Mouse (Mus musculus) CD4-positive helper T cell, adult 2 months (primary cell): ENCODE data around the gene Higd1c.
A peak's percentile ranks its signal among the peaks of the same experiment; 100 is the strongest.
"Not testable (repeated sequence)": the region's sequence is repeated elsewhere in the genome, so short reads cannot be mapped to it uniquely, and the experiment has no call there.

Source experiments
- DNase-seq: peaks from one replicate; pipeline ENCODE4 v3.0.0-alpha.2; 2012; ENCODE audit warnings: low read depth, missing footprints, low spot score

Gene Higd1c

DNA sequence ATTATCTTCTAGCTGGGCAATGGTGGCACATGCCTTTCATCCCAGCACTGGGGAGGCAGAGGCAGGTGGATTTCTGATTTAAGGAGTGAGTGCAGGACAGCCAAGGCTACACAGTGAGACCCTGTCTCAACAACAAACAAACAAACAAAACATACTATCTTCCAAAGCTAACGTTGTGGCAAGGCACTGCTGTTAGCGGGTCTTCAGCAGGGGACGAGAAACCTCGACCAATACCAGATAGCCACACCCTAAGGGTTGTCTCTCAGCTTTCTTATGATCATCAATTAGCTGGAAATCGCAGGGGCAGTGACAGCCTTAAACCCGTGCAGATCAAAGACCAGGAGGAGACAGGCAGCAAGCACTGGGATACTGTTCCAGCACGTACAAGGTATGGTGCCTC, at the start of gene Higd1c:
Gene Higd1c (plus strand): TSS at position 301 of the 400 bp plus-strand sequence.
- DNase-seq = no peak

DNA sequence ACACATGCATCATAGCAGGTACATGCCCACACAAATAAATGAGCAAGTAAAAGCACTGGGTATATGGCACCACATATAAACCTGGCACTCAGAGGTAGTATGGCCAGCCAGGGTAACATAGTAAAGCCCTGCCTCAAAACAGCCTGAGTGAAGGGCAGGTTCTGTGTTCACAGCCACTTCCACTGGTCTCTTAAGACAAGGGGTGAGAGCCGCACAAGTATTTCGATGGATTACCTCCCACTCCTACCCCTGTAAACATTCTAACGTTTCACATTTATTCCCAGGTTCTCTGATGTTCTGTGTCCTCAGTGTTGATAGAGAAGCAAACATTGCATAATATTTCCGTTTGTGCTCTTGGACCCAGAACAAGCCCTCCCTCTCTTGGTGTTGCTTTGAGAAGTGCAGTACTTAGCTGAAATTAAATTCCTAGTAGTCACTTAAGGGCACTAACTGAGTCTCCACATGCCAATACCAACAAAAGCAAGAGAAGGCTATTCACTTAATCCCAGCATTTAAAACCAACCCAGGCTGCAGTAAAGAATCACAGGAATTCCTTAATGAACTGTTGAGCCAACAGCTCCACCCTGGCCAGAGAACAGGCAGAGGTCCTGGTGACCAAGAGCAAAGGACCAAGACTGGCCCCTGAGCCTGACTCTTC, 46.2 kb upstream of the Higd1c start:
- DNase-seq = not testable (repeated sequence)

DNA sequence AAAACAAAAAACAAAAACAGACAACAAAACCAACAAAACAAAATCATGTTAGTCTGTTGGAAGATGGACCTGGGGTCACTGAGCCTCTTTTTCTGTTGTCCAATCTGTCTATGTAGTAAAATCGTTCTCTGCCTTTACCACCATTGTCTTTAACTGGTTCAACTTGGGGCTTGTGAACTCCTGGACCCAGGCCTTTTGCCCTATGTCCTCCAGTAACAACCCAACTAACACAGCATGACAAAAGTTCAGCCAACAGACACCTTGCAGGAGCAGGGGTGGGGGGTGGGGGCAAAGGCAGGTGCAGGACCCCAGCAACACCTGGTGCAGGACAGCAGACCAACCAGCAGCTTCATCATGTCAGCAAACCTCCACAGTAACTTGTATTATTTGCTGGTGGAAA, 44.5 kb upstream of the Higd1c start:
- DNase-seq = no peak

DNA sequence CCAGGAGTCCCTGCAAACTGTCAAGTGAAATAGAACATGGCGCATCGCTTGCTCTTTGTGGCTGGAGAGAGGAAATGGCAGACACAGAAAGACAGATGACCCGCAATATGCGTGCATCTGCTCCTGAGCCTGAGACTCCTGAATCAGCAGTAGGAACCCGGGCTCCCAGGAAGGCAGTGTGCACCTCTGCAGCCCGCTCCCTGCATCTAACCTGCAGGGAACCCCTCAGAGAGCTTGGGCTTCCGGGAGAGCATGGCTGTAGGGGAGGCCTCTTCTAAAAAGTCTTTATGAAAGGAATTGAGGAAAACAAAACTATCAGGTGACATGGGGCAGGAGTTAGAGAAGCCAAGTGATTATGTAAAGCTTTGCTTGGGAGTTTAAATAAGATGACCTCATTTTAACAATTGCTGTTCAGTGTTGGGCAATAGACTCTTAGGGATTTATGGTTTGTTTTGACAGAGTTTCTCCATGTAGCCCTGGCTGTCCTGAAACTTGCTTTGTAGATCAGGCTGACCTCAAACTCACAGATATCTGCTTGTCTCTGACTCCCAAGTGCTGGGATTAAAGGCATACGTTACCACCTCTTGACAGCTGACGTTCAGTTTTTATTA, 43.9 kb upstream of the Higd1c start:
- DNase-seq = no peak

DNA sequence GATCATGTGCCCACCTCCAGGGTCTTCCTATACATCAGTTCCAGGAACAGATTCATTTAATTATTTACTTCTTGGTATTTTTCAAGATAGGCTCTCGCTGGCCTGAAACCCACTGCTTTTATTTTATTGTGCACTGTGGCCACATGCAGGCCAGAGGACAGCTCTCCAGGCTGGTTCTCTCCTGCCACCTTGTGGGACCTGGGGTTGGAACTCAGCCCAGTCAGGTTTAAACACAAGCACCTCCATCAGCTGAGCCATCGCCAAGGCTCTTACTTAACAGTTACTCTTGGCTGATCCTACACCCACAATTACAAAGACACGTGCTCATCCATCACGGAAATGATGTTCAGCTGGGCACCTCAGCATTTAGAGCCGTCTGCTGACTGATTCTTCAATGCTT, 43.2 kb upstream of the Higd1c start:
- DNase-seq = no peak

DNA sequence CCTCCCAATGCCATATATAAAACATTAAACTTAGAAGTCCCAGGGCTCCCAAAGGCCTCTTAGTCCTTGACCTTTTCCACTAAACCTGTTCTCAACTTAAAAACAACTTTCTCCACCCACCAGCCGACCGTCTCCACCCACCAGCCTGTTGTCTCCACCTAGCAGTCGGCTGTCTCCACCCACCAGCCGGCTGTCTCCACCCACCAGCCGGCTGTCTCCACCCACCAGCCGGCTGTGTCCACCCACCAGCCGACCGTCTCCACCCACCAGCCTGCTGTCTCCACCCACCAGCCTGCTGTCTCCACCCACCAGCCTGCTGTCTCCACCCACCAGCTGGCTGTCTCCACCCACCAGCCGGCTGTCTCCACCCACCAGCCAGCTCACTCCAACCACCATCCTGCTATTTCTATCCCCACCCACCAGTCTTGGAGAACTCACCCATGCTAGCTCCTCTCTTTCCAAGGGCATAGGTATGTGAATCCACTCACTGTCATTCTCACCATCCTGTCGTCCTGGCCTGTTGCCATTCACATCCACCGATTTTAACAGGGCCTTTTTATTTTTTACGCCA, 40.2 kb upstream of the Higd1c start:
- DNase-seq = no peak

DNA sequence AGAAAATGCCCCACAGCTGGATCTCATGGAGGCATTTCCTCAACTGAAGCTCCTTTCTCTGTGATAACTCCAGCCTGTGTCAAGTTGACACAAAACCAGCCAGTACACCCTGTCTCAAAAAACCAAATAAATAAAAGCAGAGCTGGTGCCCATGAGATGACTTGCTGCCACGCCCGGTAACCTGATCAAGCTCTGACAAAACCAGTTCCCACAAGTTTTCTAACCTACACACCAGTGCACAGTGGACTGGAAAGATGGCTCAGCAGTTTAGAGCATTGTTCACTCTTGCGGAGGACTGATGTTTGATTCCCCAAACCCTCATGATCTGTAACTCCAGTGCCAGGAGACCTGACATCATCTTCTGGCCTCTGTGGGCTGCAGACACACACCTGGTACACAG, 39.1 kb upstream of the Higd1c start:
- no peak for DNase-seq

DNA sequence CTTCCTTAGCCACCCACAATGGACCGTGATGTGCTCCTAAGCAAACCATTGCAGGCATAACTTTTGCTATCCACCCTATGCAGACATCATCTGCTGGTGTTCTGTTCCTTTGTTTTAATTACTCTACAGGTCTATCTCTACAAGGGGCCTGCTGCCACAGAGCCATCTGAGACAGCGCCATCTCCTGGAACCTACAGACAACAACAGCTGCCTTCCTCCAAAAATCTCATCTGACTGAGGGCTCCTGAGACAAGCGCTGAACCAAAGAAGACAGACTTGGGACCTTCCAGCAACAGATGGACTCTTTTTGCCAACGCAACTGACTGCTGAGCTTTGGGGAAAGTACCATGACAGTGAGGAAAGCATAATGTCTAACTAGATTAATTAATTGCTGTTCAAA, 36.3 kb upstream of the Higd1c start:
- DNase-seq = not testable (repeated sequence)

DNA sequence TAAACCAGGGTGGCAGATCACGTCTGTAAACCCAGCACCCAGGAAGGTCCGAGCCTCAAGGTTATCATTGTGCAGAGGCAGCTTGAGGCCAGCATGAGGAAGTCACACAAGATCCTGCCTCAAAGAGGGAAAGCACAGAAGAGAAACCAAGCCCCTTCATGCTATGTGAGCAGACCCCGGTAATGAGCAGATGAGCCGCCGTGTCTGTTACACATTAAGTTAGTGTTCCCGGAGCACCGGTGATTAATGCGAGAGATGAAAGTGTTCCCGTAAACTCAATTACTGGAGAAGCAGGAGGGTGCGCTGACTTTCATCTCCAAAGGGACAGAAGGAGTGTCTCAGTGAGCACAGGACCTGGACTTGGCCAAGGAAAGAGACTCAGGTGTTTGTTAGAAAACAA, 35.0 kb upstream of the Higd1c start:
- not testable (repeated sequence) for DNase-seq

DNA sequence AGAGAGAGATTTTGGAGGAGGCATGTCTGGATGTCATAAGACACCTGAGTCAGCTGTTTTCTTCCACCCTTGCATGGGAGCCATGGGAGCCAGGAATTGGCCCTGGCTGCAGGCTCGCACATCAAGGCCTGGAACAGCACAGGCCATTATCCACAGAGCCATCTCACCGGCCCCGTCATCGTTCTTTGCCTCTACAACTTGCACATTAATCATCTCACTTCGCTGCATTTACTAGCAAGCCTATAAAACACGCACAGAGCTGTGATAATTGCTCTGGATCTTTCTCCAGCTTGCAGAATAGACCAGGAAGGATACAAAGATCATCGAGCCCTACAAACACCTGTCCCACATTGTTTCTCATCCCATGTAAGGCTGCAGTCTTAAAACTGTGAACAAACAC, 33.6 kb upstream of the Higd1c start:
- DNase-seq = no peak

DNA sequence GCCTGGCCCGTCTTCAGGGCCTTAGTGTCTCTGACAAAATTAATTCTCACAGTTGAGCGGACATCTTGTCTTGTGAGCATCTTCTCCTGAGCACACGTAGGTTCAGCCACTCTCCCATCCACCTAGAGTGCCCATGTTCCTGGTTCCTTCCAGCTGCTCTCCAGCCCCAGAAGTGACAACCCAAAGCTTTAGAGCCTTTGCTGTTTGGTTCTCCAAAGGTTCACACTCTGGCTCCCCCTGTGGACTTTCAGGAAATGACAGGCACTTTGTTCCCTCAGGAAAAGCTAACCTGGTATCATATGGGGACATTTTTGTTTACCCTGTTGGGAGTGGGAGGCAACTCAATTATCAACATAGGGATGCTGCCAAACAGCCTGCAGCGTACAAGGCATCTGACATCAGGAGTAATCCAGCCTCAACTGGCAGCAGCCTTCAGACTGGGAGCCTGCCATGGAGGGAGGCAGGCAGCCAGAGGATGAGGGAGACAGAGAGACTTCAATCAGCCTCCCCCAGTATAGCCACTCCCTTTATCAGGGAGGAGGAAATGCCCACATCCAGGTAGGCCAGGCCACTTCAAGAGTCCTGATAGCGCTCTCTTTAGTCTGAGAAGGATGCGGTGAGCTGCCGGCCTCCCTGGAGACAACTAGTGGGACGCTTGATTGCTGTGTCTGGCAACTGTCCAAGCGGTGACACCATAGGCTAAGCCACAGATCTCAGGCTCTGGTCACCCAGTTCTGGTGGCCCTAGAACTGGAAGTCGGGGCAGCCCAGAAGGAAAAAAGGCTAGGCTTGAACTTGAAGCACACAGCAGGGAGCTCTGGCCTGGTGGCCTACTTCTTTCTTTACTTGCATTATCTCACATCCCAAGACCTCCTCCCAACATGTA, 32.0 kb upstream of the Higd1c start:
- DNase-seq = not testable (repeated sequence)

DNA sequence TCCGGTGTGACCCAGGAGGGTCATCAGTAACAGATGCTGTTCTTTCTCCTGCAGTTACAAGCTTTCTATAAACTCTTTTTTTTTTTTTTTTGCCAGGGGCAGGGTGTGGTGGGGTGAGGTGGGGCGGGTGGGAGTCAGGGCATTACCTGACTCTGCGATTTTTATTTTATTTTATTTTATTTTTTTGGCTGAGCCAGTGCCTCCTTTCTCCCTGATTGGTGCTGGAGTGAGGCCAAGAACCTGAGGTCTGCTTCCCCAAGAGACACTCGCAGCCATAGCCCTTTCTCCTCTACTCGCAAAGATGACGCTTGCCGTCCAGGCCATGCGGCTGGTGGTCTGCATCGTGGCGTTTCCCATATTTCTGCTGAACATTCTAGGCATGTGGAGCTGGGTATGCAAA, 29.7 kb upstream of the Higd1c start, which contains the start of gene Mettl7a3:
Gene Mettl7a3 (plus strand): TSS at position 301 of the 400 bp plus-strand sequence.
- DNase-seq = no peak

DNA sequence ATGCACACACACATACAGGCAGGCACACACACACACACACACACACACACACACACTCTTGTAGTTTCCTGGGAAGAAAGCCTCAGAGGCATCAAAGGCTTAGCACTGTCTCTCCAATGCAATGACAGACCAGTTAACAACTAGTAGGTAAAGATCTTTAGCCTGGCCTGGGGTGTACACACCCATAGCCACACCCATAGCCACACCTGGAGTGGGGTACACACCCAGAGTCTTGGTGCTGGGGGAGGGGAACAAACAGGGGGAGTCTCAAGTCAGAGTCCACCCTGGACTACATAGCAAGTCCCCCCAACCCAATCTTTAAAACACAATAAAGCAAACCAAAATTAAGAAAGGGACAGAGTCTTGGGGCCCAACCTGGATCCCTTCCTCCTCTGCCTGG, 27.0 kb upstream of the Higd1c start:
- DNase-seq = not testable (repeated sequence)

DNA sequence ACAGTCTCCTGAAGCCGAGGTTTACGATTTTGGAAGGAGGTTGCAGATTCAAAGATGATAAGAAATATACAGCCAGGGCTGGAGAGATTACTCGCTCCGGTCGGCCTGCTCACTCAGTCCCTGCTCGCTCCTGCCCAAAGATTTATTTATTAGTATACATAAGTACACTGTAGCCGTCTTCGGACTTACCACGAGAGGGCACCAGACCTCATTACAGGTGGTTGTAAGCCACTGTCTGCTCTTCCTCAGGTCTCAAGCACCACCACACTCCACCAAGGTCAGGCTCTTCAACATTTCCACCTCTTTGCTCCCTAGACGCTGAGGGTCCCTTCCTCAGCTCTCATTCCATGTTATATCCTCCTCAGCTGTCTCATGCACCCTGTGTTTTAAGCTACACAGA, 26.5 kb upstream of the Higd1c start:
- DNase-seq = peak; percentile 64

DNA sequence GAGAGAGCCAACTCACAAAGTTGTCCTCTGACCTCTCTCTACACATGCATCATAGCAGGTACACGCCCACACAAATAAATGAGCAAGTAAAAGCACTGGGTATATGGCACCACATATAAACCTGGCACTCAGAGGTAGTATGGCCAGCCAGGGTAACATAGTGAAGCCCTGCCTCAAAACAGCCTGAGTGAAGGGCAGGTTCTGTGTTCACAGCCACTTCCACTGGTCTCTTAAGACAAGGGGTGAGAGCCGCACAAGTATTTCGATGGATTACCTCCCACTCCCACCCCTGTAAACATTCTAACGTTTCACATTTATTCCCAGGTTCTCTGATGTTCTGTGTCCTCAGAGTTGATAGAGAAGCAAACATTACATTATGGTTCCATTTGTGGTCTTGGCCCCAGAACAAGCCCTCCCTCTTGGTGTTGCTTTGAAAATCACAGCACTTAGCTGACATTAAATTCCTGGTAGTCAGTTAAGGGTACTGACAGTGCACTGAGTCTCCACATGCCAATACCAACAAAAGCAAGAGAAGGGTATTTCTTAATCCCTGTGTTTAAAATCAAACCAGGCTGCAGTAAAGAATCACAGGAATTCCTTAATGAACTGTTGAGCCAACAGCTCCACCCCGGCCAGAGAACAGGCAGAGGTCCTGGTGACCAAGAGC, 22.9 kb upstream of the Higd1c start:
- not testable (repeated sequence) for DNase-seq

DNA sequence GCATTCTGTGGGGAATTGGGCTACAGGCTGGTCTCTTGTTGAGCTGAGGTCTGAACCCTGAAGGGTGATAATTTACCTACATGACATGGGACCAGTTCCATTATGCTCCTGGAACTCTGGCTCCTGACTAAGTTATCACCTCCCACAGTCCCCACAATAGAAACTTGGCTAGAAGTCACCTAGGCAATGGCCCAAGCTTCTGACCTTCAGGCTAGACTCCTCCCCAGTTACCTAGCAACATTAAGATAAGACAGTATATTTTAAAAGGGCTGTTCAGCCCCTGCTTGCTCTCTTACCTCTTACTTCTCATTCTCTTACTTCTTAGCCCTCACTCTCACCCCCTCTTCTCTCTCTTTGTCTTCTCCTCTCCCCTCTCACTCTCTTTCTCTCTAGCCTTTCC, 18.9 kb upstream of the Higd1c start:
- DNase-seq = no peak

DNA sequence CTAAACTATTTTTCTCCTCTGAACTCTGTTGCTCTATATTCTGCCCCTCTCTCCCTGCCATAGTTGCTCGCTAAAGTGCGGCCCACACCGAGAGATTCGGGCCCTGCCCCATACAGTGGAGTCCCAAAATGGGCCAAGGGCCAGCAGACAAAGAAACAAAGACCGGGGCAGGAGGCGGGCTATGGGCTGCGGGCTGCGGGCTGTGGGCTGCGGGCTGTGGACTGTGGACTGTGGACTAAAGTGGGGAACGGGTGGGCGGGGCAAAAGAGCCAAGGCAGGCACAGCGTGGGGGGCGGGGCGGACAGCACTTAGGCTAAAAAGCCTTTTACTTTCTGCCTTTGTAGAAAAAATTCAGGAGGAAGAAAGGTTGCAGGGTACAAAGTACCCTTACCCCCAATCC, 17.6 kb upstream of the Higd1c start:
- no peak for DNase-seq

DNA sequence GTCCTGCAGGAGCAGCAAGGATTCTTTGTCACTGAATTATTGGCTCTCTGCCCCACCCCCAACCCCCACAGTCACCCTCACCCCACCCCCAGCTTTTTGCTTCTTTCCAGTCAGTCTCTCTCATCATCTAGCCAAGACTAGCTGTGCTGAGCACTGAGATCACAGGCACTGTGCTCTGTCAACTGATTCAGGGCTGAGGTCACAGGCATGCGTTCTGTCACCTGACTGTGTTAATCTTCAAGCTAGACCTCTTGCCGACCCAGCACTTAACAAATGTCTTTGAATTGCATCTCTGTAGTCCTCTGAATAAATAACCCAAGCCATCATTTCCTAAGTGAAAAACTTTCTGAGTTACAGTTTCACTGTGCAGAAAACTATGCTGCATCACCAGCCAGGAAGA, 14.8 kb upstream of the Higd1c start:
- no peak for DNase-seq

DNA sequence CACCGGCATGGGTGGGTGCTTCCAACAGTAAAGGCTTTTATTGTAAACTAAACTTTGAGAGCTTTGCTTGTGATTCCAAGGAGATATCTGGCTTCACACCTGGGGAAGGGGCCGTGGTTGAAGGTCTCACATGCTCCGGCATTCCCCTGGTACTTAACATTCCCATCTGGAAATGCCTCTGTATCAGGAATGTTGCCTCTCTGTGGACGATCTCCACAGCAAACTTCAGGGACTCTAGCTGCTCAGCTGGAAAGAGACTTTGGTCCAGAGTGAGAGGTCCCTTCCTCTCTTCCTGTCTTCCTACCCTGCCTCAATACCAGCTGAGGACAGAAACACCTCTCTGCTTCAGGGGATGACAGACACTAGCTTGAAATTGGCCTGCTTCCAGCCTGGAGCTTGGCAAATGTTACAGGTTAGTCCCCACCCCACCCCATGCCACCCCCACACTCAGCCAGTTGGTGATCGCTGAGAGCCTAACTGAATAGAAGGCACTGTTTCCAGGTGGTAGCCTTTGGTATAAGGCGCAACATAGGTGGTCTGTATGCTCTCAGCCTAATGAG, 12.8 kb upstream of the Higd1c start:
- no peak for DNase-seq

DNA sequence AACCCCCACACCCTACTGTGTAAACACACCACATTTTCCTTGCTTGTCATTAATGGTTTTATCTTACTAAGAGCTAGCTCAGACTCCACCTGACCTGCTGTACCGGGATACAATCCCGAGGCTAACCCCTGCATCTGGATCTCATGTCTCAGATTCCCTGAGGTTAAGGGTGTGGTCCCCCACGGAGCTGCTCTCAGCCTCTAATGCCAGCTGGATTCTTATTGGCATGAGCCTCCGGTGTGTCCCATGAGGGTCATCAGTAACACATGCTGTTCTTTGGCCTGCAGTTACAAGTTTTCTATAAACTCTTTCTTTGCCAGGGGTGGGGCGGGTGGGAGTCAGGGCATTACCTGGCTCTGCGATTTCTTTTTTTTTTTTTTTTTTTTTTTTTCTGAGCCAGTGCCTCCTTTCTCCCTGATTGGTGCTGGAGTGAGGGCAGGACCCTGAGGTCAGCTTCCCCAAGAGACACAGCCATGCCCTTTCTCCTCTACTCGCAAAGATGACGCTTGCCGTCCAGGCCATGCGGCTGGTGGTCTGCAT, 11.6 kb upstream of the Higd1c start, which contains the start of the genes Methig1 and Mettl7a2:
Gene Methig1 (plus strand): TSS at position 439 of the 540 bp plus-strand sequence.
Gene Mettl7a2 (plus strand): TSS at position 490 of the 540 bp plus-strand sequence.
- DNase-seq = no peak

DNA sequence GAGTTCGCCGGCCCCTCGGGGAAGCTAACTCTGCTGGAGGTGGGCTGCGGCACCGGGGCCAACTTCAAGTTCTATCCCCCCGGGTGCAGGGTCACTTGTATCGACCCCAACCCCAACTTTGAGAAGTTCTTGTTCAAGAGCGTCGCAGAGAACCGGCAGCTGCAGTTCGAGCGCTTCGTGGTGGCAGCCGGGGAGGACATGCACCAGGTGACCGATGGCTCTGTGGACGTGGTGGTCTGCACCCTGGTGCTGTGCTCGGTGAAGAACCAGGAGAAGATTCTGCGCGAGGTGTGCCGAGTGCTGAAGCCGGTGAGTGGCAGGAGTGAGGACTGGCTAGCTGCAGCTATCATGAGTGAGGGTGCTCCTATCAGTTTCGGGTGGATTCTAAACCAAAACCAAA, 10.9 kb upstream of the Higd1c start:
- DNase-seq = not testable (repeated sequence)
